Mouse (Mus musculus): Measurements from ENCODE around the gene Cachd1.

- TF ChIP-seq CTCF (IDR thresholded peaks at IDR 0.05; ENCODE audit: borderline replicate concordance, insufficient read depth, low read length) (no peak), POLR2A (IDR thresholded peaks at IDR 0.05; ENCODE audit: low read depth, low read length) (no peak)
These were observed 133.3 kb downstream of the Cachd1 start for GRCm38 (mm10) chr4:100909694-100910340.

All from embryonic fibroblast, embryonic 13.5 days (primary cell).